In genomic region chr3:109487823-109488222, GRCm38 (mm10) we compare ENCODE assay signal across 16 mouse cellular contexts.
"Had no signal": no experiment of that assay in that cellular context is flagged by ENCODE, and none has a peak within 500 bp of the region (broad histone marks: within the 10 kb centered on the region; RNA-seq: fewer than 3 reads in every experiment).

No protein-coding gene starts in this region.

- H3K4me1 ChIP-seq: kidney, embryonic 15.5 days; liver, embryonic 15.5 days had no signal

- H3K27ac ChIP-seq: kidney, embryonic 15.5 days; left cerebral cortex, adult 2 months; limb, embryonic 10.5 days; liver, embryonic 15.5 days; neural tube, embryonic 12.5 days had no signal

- H3K4me2 ChIP-seq: kidney, embryonic 15.5 days; liver, embryonic 11.5 days; liver, embryonic 15.5 days; neural tube, embryonic 12.5 days had no signal

- H3K27me3 ChIP-seq: kidney, embryonic 15.5 days; liver, embryonic 15.5 days; neural tube, embryonic 12.5 days had no signal

- H3K36me3 ChIP-seq: kidney, embryonic 15.5 days; limb, embryonic 10.5 days; liver, embryonic 15.5 days; neural tube, embryonic 12.5 days had no signal

- H3K4me3 ChIP-seq: kidney, embryonic 15.5 days; left cerebral cortex, adult 2 months; limb, embryonic 10.5 days; liver, embryonic 15.5 days; myocyte; neural tube, embryonic 12.5 days had no signal

- H3K9ac ChIP-seq: kidney, embryonic 15.5 days; liver, embryonic 15.5 days; neural tube, embryonic 12.5 days had no signal

- ATAC-seq: intestine, embryonic 16.5 days; lung, postnatal 0 days had no signal

- DNase-seq: kidney, adult 2 months; kidney, postnatal 14 days; lung, adult 2 months; lung, postnatal 36 days; right cerebral cortex, adult 18-20 months; right cerebral cortex, postnatal 25 days; thymus, postnatal 4 days had no signal

- H3K9me3 ChIP-seq: kidney, embryonic 15.5 days; limb, embryonic 10.5 days; liver, embryonic 15.5 days; neural tube, embryonic 12.5 days had no signal
